Mouse (Mus musculus): ENCODE data around the gene Qtrt2.

GRCm38 (mm10) chr16:43871419-43871818 is 55.2 kb downstream of the Qtrt2 start:
- TF ChIP-seq POLR2A (IDR thresholded peaks at IDR 0.05; ENCODE audit: borderline replicate concordance, control insufficient read depth, low read depth, low read length) (no peak), CTCF (IDR thresholded peaks at IDR 0.05; ENCODE audit: control insufficient read depth, insufficient read depth, low read length) (no peak)
